Mouse (Mus musculus) right cerebral cortex, postnatal 25 days (tissue): ENCODE measurements at regions not wholly inside any gene's neighbourhood (a gene's known extent, or its start where the extent isn't known, plus 50 kb on each side); places are given as distances from the start of the nearest gene placed in this dataset.
"Not testable (repeated sequence)": the region's sequence is repeated elsewhere in the genome, so short reads cannot be mapped to it uniquely, and the experiment has no call there.

Experiments used
- DNase-seq: peaks from one replicate; pipeline ENCODE4 v3.0.0; 2022

DNA sequence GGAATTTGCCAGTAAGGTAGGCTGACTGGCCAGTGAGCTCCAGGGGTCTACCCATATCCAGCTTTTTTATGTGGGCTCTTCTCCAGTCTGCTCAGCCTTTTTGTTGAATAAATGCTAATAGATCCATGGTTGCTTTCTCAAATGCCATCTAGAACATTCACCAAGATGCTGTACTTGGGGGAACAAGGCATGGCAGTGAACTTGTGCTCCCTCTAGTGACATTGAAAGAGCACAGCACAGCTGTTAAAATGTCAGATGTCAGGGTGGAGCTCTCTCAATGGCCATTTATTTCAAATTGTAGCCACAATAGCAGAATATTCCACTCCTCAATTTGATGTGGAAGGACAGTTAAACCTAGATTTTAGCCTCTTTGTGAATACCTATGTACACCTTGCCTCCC, 86.3 kb downstream of the Kcnk1 start:
- no peak for DNase-seq

DNA sequence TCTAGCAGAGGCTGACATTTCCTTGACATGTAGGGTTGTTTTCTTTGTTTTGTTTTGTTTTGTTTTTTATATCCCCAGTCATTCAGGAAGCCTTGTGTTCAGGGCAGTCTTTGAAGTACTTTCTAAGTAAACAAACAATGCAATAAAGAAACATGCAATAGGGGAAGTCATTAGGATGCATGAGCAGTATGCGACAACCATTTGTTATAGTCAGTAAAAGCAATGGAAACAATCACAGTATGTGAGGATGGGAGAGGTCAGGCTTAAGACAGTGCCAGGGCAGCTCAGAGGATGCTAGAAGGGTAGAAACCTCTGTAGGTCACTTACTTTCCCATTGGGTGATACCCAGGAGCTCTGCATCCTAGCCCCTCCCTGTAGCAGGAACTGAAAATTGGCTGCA, 87.9 kb downstream of the Kcnk1 start:
- no peak for DNase-seq

DNA sequence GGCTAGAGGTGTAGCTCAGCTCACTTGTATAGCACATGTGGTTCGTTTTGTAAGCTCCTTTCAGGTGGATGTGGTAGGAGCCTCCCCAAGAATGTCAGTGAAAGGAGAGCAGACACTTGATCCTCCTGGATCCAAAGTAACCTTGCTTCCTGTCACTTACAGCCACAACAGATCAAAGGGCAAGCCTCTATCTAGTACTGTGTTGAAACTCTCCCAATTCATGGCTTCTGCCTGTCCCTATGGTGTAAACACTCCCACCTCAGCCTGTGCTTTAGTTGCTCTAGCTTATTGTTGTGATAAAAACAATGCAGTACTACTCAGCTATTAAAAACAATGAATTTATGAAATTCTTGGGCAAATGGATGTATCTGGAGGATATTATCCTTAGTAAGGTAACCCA, 95.8 kb downstream of the Kcnk1 start:
- no peak for DNase-seq

DNA sequence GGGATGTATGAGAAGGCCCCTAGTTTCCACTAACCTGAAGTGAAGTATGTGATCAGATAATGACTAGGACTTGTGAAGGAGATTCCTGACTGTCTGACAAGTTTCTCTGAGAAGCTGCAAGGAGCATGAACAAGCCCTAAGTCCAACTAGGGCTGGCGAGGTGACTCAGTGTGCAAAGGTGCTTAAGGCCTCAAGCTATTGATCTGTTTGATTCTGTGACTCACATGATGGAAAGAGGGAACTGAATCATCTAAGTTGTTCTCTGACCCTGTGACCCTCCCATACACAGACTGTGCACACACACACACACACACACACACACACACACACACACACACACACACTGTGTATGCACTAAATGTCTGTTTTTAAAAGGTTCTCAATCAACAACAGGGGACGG, 99.0 kb downstream of the Kcnk1 start:
- no peak for DNase-seq

DNA sequence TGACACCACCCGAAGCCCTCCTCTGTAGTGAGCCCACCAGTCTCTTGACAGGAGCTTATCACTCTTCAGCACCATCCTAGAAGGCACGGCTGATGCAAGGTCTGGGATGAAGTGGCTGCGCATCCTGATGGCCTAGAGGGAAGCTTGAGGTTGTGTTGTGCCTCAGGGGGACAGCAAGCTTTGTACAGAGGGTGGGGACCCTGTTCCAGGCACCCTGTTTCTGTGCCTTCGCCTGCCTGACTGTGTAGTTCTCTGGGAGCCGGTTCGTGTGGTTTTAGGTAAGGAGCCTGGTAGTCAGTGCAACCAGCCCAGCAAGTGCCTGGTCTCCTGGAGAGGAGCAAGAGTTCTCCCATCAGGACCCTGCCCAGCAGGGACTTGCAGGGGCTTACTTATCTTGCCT, 101.1 kb downstream of the Kcnk1 start:
- DNase-seq: peak; percentile 11

DNA sequence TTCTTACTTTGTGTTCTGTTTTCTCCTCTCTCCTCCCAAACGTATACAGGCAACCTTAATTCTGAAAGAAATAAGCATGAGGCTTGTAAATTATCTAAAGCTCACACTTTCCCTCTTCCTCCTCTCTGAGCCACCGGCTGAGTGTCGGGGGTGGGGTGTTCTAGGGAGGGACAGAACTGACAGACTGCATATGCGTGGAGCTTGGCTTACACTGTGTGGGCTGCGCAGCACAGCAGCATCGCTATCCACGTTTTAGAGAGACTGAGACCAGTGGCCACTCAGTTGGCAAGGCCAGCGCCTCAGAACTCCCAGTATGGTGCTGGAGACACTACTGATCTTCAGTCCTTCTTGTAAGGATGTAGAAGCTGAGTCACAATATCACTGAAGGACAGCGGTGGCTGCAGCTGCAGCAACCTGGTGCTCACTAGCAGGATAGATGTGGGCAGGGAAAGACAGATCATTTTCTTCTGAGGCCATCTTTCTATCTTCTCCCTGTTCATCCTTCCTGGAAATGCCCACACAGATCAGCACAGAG, 101.7 kb downstream of the Kcnk1 start:
- peak; percentile 34 for DNase-seq

DNA sequence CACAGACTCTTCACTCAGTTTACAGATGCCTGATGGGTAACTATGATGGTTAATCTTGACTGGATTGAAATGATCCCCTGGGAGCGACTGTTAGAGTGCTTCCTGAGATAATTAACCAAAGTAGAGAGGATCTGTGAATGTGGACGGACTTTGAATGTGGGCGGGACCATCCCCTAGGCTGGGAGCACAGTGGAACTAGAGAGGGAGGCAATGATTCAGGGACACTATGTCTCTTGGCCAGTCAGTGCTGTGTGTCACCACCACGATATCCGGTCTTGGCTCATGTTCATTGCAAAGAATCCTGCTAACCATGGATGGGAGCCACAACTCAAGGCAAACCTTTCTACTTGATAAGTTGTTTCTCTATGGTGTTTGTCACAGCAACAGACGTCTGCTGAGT, 103.9 kb downstream of the Kcnk1 start:
- DNase-seq: no peak

DNA sequence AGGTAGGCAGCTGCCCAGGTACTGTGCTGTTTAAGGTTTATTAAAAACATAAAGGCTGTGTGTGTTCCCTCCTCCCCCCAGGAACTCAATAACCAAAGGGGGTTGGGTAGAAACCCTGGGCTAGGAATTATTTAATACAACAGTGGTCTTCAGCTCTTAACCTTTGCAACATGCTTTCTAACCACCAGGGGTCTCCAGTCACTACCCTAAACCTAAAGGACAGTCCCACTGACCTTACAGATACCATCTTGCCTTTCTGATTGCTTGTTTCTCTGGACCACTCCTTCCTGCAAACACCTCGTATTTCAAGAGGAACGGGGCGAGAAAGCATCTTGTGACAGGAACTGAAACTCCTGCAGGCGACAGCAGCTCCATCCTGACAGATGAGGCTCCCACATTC, 104.9 kb downstream of the Kcnk1 start:
- DNase-seq: no peak

DNA sequence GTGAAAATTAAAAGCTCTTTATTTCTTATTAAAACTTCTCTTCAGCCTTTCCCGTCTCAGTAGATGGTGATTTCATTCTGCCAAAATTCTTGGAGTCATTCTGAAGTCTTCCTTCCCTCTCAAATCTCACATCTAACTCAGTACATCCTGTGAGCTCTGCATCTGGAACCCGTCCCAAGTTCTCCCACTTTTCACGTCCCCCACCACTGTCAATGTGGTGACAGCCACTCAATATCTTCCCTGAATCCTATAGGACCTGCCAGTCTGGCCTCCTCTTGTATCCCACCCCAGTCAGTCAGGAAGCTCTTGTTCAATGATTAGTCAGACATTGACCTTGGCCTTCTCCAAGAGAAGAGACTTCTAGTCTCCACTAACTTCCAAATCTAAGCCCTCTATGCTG, 110.1 kb downstream of the Kcnk1 start:
- DNase-seq: peak; percentile 13

DNA sequence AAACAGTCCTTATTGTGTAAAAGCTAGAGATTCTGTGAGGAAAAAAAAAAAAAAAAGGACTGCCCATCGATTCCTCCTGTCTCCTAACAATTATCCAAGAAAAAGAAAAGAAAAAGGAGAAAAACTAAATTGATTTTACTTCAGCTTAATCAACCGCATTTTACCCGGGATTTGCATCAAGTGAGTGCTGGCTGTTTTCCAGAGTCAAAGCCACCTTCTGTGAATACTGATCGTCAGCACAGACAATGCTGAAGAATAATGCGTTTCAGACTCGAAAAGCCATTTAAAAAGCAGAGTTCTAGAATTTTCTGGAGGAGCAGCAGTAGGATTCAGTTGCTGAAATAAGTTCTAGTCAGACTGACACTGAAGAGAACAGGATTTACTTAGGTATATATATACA, 131.1 kb downstream of the Kcnk1 start:
- no peak for DNase-seq

DNA sequence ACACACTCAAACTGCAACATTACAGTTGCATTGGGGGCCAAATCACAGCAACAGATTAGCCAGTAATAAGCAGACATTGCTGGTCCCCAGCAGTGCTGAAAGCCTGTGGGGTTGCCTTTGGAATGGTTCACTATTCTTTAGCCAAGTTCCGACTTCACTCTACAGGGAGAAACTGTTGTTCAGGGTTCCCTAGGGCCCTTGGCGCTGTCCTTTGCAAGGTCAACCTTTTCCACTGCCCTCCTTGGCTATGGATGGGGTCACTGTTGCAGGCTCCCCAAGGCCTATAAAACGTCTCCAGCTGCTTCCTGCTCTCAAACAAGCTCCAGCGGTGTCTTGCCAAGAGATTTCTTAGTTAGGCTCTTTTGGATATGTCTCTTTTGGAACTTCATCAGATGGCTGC, 137.1 kb downstream of the Kcnk1 start:
- no peak for DNase-seq

DNA sequence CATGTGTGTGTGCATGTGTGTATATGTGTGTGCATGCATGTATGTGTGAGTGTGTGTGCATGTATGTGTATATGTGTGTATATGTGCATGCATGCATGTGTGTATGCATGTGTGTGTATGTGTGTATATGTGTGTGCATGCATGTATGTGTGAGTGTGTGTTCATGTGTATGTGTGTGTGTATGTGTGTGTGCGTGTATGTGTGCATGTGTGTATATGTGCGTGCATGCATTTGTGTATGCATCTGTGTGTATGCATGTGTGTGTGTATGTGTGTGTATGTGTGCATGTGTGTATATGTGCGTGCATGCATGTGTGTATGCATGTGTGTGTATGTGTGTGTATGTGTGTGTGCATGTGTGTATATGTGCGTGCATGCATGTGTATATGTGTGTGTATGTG, 137.9 kb downstream of the Kcnk1 start:
- not testable (repeated sequence) for DNase-seq

DNA sequence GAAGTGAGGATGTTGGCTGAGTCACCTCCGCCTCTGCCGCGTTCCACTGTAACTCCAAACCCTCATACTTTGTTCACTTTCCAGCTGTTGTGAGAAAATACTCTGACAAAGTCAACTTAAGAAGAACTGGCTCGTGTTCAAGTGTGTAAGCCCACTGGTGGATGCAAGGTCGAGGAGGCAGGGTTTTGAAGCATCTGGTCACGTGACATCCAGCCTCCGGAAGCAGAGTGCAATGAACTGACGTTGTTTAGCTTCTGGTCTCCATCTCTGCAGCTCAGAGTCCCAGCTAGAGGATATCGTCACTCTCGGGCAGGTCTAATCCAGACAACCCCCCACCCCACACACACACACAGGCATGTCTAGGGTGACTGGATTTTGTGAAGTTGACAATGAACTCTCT, 140.1 kb downstream of the Kcnk1 start:
- DNase-seq: no peak

DNA sequence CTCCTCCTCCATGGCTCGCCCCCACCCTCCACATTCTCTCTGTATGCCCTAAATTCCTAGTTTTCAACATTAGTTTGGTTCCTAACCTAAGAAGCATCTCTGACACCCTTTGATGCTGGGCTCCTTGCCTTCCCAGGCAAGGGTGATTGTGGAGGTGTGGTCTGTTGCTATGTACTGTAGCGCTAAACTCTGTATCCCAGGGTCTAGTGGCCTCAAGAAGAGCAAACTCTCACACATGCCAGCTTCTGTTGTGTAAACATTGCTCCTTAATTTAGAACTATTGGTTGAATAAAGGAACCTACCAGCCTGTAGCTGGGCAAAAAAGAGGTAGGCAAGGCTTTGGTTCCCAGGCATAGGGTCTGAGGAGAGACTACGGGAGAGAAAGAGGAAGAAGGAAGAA, 140.6 kb downstream of the Kcnk1 start:
- DNase-seq: no peak

DNA sequence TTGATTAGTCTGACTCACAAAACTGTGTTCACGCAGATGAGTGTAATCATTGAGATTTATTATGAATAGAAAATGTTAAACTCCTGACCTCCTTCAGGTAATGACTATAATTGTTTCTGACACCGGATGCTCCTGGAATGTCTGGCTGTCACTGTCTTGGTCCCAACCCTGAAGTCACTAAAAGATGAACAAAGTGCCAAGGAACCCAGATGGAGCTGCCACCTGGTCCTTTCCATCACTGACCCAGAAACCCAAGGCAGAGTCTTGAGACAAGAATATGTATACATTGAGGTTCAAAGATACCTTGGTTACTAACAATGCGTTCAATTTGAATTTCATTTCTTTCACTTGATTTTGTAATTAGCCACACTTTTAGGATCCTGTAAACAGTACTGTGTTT, 142.0 kb downstream of the Kcnk1 start:
- no peak for DNase-seq

DNA sequence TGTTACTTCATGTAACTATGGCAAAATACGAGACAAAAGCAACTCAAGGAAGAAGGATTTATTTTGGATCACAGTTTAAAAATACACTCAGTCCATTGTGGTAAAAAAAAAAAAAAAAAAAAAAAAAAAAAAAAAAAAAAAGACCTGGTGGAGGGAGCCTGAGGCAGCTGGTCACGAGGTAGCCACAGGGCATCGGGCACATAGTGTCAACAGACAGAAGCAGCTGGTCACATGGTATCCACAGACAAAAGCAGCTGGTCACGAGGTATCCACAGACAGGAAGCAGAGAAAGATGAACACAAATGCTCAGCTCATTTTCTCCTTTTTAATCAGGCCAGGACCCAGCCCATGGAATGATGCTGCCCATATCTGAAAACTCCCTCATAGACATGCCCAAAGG, 142.5 kb downstream of the Kcnk1 start:
- DNase-seq: no peak

DNA sequence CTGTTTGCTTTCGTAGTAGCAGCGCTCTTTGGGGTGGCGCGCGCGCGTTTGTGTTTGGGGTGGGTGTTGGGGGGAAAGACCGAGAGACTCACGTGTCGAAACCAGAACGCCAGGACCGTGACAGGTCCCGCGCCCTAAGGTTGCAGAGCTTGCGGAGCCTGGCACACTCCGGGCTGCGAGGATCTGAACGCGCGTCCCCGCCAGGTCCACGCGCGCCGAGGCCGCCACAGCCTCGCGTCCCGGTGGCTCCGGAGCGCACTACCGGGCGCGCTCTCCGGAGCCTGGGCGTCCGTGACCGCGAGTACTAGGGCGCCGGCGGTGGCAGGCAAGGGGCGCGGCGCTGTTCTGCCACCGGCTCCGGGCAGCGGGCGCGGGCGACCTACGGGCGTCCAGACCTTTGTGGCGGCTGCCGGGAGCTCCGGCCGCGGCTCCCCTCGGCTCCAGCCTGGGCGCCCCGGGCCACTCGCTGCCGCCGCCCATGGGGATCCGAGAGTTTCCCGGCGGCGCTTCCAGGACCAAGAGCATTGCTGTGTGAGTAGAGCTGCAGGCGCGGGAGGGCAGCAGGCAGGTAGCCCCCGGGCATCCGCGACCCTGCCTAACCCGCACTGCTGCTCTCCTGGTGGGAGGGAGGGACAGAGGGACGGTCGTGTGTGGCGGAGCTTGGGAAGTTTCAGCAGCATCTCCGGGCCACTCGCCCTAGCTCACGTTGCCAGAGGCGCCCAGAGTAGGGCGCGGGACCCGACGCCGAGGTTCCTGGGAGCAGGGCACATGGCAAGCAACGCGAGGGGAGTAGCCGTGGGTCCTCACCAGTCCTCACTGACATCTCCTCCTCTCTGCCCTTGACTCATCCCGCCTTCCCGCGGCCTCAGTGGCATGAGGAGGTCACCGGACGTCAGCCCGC, 143.9 kb downstream of the Kcnk1 start:
- DNase-seq: peak; percentile 49

DNA sequence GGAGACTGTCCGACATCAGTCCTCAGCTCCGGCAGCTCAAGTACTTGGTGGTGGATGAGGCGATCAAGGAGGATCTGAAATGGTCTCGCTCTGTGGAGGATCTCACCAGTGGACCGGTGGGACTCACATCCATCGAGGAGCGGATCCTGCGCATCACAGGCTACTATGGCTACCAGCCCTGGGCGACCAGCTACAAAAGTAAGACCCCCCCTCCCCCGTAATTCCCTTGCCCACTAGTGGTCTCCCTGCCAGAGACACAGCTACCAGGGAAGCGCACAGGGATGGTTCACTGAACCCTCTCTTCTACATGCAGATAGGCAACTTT, 144.5 kb downstream of the Kcnk1 start:
- no peak for DNase-seq

DNA sequence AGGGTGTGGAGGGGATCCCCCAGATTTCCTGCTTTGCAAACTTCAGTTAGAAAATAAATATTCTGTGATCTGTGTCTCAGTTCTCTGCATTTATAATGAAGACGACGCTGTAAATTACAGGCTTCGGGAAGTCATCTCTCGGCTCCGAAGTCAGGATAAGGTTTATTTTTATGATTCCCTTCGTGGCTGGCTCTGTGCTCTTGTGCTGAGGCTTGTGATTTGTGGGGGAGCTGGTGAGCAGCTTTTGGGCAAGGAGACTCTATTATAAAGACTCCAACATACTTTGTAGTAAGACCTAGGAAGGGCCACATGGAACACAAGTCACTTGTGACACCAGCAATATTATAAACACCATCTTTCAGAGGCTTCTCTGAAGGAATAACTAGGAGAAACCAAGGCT, 146.0 kb downstream of the Kcnk1 start:
- DNase-seq: no peak

DNA sequence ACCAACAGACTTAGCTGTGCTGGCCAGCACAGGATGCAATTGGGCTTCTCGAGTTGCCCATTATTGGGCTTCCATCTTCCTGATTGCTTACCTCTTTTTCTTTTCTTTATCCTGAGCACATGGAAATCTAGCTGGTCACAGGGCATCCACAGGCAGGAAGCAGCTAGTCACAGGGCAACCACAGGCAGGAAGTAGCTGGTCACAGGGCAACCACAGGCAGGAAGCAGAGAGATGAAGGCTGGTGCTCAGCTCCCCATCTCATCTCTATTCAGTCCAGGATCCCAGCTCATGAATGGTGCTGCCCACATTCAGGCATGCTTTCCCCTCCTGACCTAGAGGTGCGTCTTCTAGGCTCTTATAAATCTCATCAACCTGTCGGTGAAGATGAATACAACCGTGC, 146.8 kb upstream of the Slc35f3 start:
- no peak for DNase-seq

DNA sequence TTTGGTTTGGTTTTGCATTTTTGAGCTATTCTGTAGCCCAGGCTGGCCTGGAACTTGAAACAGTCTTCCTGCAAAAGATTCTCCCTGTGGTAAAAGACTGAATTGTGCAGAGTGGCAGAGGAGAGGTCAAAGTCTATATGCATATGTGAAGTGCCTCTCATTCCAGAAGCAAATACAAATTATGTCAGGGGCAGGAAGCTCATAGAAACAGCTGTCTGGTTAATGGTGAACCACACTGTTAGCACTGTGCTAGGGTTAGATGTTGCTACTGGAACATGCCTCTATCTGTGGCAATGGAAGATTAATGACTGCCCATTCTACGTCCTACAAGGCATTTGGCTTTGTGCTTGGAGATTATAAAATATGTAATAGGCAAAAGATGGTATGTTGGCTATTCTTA, 144.4 kb upstream of the Slc35f3 start:
- no peak for DNase-seq

DNA sequence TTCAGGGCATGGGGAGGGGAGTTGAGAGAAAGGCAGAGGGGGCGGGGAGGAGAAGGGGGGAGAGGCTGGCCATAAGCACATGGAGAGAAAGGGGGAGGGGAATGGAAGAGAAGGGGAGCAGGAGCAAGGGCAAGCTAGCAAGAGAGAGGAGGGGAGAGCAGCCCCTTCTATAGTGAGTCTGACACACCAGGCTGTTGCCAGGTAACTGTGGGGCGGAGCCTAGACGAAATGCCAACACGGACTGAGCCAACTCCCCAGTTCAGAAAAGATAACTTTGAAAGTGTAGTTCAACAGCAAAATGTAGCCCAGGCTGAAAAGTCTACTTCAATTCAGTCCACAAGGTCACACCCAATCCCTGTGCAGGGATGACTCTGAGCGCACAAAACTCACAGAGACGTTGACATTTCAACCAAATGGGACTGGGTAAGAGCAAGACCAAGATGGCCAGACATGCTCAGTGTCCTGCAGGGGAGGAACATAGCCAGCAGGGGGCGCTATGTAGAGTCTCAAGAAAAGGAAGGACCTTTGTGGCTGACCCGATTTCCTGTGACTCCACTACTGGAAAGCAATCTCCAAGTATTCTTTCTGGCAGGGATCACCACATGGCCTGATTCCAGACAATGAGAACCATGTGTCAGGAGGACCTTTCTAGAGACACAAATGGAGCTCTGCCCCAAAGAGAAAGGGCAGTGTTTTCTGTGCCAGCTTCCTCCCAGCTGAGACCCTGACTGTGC, 140.7 kb upstream of the Slc35f3 start:
- no peak for DNase-seq

DNA sequence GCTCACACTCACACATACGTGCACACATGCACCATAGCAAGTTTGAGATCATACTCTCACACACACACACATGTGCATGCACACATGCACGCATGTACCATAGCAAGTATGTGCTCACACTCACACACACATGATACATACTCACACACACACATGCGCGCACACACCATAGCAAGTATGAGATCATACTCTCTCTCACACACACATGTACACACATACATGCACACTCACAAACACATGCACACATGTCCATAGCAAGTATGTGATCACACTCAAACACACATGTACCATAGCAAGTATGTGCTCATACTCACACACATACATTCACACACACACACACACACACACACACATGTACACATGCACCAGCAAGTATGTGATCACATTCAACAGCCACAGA, 138.9 kb upstream of the Slc35f3 start:
- no peak for DNase-seq

DNA sequence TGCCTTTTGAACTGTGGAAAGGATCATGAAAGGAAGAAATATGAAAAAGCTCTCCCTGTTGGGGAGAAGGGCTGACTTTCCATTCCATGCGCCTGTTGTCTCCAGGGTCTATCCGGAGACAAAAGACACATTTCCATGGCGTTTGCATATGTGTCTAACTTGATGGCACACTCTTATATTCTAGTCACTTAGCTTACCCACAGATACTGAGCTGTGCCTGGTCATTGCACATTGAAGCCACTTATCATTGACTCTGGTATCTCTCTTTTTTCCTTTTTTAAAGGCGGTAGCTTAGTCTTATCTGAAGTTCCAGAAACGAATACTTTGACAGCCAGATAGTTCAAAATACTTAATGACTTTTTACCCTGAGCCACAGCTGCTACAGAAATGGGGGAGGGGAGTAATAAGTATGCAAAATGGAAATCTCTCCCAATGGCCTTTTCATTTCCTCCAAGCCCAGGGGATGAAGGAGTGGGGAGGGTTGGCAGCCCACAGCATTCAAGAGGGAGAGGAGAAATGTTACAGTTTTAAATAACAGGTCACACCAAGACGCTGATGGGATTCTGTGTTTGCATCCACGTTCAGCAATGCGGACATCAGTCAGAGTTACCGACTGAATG, 137.9 kb upstream of the Slc35f3 start:
- no peak for DNase-seq
